Comparison of ENCODE assay signal across 10 mouse cellular contexts in the genomic region with DNA sequence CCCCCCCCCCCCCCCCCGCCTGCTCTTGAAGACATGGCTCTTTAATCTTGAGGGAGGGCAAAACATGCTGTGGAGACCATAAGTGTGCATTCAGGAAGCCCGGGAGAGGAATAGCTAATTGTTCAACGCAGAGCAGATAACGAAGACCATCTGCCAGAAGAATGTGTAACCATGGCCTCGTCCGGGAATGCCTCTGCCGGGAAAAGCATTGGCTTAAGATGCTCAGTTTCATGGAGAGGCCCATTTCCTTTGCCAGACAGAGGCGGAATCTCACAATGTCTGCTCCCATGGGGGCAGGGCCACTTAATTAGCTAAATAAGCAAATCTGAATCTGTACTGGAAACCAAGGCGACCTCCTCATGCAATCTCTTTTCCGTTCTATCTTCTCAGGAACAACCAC. TPM values are rescaled to one million over a fixed set of nuclear protein-coding genes. Genes with fewer than 3 reads are reported as not detected.
A peak's percentile ranks its signal among the peaks of the same experiment; 100 is the strongest.
DNase-seq lines count a peak whose midpoint lies in the region; ATAC-seq and TF ChIP-seq lines count a peak whose summit lies in the region.
"Had no signal": no experiment of that assay in that cellular context is flagged by ENCODE, and none has a peak within 500 bp of the region (broad histone marks: within the 10 kb centered on the region; RNA-seq: fewer than 3 reads in every experiment).

No protein-coding gene starts in this region.

- H3K9me3 ChIP-seq in midbrain, embryonic 13.5 days = no peaks in the 10 kb centered on the region
- no peaks in the 10 kb centered on the region for H3K9me3 ChIP-seq in midbrain, embryonic 11.5 days (ENCODE audit: control insufficient read depth, low read length)
- no peaks in the 10 kb centered on the region for H3K9me3 ChIP-seq in forebrain, postnatal 0 days (ENCODE audit: low read length)
- no peaks in the 10 kb centered on the region for H3K9me3 ChIP-seq in kidney, embryonic 14.5 days (ENCODE audit: control insufficient read depth, low read length)
- H3K9me3 ChIP-seq in neural tube, embryonic 14.5 days (ENCODE audit: control insufficient read depth, low read length) = no peaks in the 10 kb centered on the region
- H3K9me3 ChIP-seq: embryonic facial prominence, embryonic 13.5 days; limb, embryonic 13.5 days had no signal

- H3K4me3 ChIP-seq in midbrain, embryonic 13.5 days (replicated peaks) = no peak overlapping the region
- H3K4me3 ChIP-seq in midbrain, embryonic 11.5 days (ENCODE audit: low read depth, low read length) = no peak overlapping the region
- no peak overlapping the region for H3K4me3 ChIP-seq in forebrain, postnatal 0 days (ENCODE audit: low read depth, low read length)
- H3K4me3 ChIP-seq in kidney, embryonic 14.5 days (ENCODE audit: low read length) = no peak overlapping the region
- no peak overlapping the region for H3K4me3 ChIP-seq in neural tube, embryonic 14.5 days (ENCODE audit: low read depth, low read length)
- no peak overlapping the region for H3K4me3 ChIP-seq in left cerebral cortex, adult 2 months
- H3K4me3 ChIP-seq: embryonic facial prominence, embryonic 13.5 days; limb, embryonic 13.5 days had no signal

- no peak for DNase-seq in midbrain, embryonic 11.5 days (ENCODE audit: low spot score, missing footprints)
- peak; percentile 30 for DNase-seq in forebrain, postnatal 0 days
- DNase-seq in left cerebral cortex, adult 2 months (ENCODE audit: extremely low spot score in 1 of 2, low spot score in 2 of 2) = no peak
- no peak for DNase-seq in adrenal gland, postnatal 25 days
- no peak for DNase-seq in urinary bladder, adult 18-20 months (ENCODE audit: low spot score in 2 of 2)

- no peak for TF ChIP-seq CTCF in forebrain, postnatal 0 days (IDR thresholded peaks at IDR 0.05; ENCODE audit: low read depth)
- no peak for TF ChIP-seq CTCF in left cerebral cortex, adult 2 months (IDR thresholded peaks at IDR 0.05)

- intact Hi-C loops in left cerebral cortex, adult 2 months (cut with DNase I) = loop anchor here (10.0 kb wide), 1 partner anchor 537 kb away; no protein-coding TSS in a partner anchor

- 39% methylated on average over 9 of the region's 10 CpGs for WGBS in midbrain, embryonic 13.5 days
- 57% methylated on average over 9 of the region's 10 CpGs for WGBS in midbrain, embryonic 11.5 days
- WGBS in forebrain, postnatal 0 days = 28% methylated on average over 10 of the region's 10 CpGs
- 55% methylated on average over 9 of the region's 10 CpGs for WGBS in kidney, embryonic 14.5 days
- WGBS in neural tube, embryonic 14.5 days = 41% methylated on average over 9 of the region's 10 CpGs

- H3K4me1 ChIP-seq in midbrain, embryonic 13.5 days (replicated peaks) = no peaks in the 10 kb centered on the region
- H3K4me1 ChIP-seq in midbrain, embryonic 11.5 days (ENCODE audit: control insufficient read depth, insufficient read depth, low read length) = no peaks in the 10 kb centered on the region
- no peaks in the 10 kb centered on the region for H3K4me1 ChIP-seq in forebrain, postnatal 0 days (ENCODE audit: insufficient read depth)
- no peaks in the 10 kb centered on the region for H3K4me1 ChIP-seq in kidney, embryonic 14.5 days (ENCODE audit: control insufficient read depth, insufficient read depth, low read length)
- peaks cover 3% of the 10 kb centered on the region; the same call in 1 of the 2 replicates for H3K4me1 ChIP-seq in neural tube, embryonic 14.5 days (ENCODE audit: control insufficient read depth, insufficient read depth, low read length)

- H3K4me2 ChIP-seq in midbrain, embryonic 13.5 days (replicated peaks) = no peak overlapping the region
- no peak overlapping the region for H3K4me2 ChIP-seq in midbrain, embryonic 11.5 days
- H3K4me2 ChIP-seq in forebrain, postnatal 0 days (ENCODE audit: low read depth) = no peak overlapping the region
- H3K4me2 ChIP-seq in kidney, embryonic 14.5 days (replicated peaks; ENCODE audit: low read depth, low read length) = no peak overlapping the region
- H3K4me2 ChIP-seq in neural tube, embryonic 14.5 days (ENCODE audit: low read depth, low read length) = no peak overlapping the region
- H3K4me2 ChIP-seq: embryonic facial prominence, embryonic 13.5 days; limb, embryonic 13.5 days had no signal

- no peaks in the 10 kb centered on the region for H3K36me3 ChIP-seq in midbrain, embryonic 13.5 days
- H3K36me3 ChIP-seq in midbrain, embryonic 11.5 days (ENCODE audit: control insufficient read depth, insufficient read depth, low read length) = no peaks in the 10 kb centered on the region
- H3K36me3 ChIP-seq in forebrain, postnatal 0 days (ENCODE audit: insufficient read depth) = no peaks in the 10 kb centered on the region
- H3K36me3 ChIP-seq in kidney, embryonic 14.5 days (ENCODE audit: control insufficient read depth, insufficient read depth, low read length) = no peaks in the 10 kb centered on the region
- H3K36me3 ChIP-seq in neural tube, embryonic 14.5 days (ENCODE audit: control insufficient read depth, insufficient read depth, low read length) = no peaks in the 10 kb centered on the region
- H3K36me3 ChIP-seq: embryonic facial prominence, embryonic 13.5 days; limb, embryonic 13.5 days had no signal

- no peaks in the 10 kb centered on the region for H3K27me3 ChIP-seq in midbrain, embryonic 13.5 days
- no peaks in the 10 kb centered on the region for H3K27me3 ChIP-seq in midbrain, embryonic 11.5 days (ENCODE audit: control insufficient read depth, insufficient read depth, low read length)
- no peaks in the 10 kb centered on the region for H3K27me3 ChIP-seq in forebrain, postnatal 0 days (ENCODE audit: insufficient read depth, low read length)
- H3K27me3 ChIP-seq in kidney, embryonic 14.5 days (ENCODE audit: control insufficient read depth, insufficient read depth, low read length) = no peaks in the 10 kb centered on the region
- H3K27me3 ChIP-seq in neural tube, embryonic 14.5 days (ENCODE audit: control insufficient read depth, insufficient read depth, low read length) = no peaks in the 10 kb centered on the region
- H3K27me3 ChIP-seq: embryonic facial prominence, embryonic 13.5 days; limb, embryonic 13.5 days had no signal

- H3K27ac ChIP-seq in midbrain, embryonic 13.5 days = no peak overlapping the region
- H3K27ac ChIP-seq in midbrain, embryonic 11.5 days (ENCODE audit: low read depth, low read length) = no peak overlapping the region
- H3K27ac ChIP-seq in forebrain, postnatal 0 days (ENCODE audit: low read depth, low read length) = no peak overlapping the region
- no peak overlapping the region for H3K27ac ChIP-seq in kidney, embryonic 14.5 days (ENCODE audit: low read depth, low read length)
- H3K27ac ChIP-seq in neural tube, embryonic 14.5 days (ENCODE audit: low read depth, low read length) = no peak overlapping the region
- H3K27ac ChIP-seq in left cerebral cortex, adult 2 months = no peak overlapping the region
- H3K27ac ChIP-seq: embryonic facial prominence, embryonic 13.5 days; limb, embryonic 13.5 days had no signal

- no peak overlapping the region for H3K9ac ChIP-seq in midbrain, embryonic 13.5 days (replicated peaks)
- H3K9ac ChIP-seq in midbrain, embryonic 11.5 days (ENCODE audit: low read length) = no peak overlapping the region
- no peak overlapping the region for H3K9ac ChIP-seq in forebrain, postnatal 0 days
- H3K9ac ChIP-seq in kidney, embryonic 14.5 days (ENCODE audit: low read depth, low read length) = no peak overlapping the region
- H3K9ac ChIP-seq in neural tube, embryonic 14.5 days (replicated peaks; ENCODE audit: low read depth, low read length) = no peak overlapping the region
- H3K9ac ChIP-seq: embryonic facial prominence, embryonic 13.5 days; limb, embryonic 13.5 days had no signal

- ATAC-seq in midbrain, embryonic 13.5 days = peak; percentile 55; the same call in 1 of the 2 replicates
- no peak; the same call in 1 of the 2 replicates for ATAC-seq in midbrain, embryonic 11.5 days (ENCODE audit: low FRiP score)
- ATAC-seq in forebrain, postnatal 0 days = peak; percentile 36; the same call in 1 of the 2 replicates
- peak; percentile 55 for ATAC-seq in kidney, embryonic 14.5 days (ENCODE audit: low FRiP score, low TSS enrichment)
- ATAC-seq in neural tube, embryonic 14.5 days (ENCODE audit: low read depth) = peak; percentile 51; the same call in 1 of the 2 replicates

RNA-seq across cellular contexts. Expression of a gene that starts 43.7 kb away (rescaled TPM):
- polyA plus RNA-seq in midbrain, embryonic 13.5 days (2015; fragmentation: Nextera tagmentation; extraction: Ambion mirVana) = 0.15 TPM in 1 of 2 replicates, not detected in the other
- 0.15 and 0.27 TPM in 2 replicates for polyA plus RNA-seq in midbrain, embryonic 11.5 days (2014; fragmentation: Nextera tagmentation; extraction: Ambion mirVana)
- 1.3 TPM in 1 of 2 replicates, not detected in the other for total RNA-seq in forebrain, postnatal 0 days (2014; rRNA removed)
- 0.70 and 0.79 TPM in 2 replicates for polyA plus RNA-seq in forebrain, postnatal 0 days (2015; fragmentation: Nextera tagmentation; extraction: Ambion mirVana)
- polyA plus RNA-seq in kidney, embryonic 14.5 days (2014; fragmentation: Nextera tagmentation; extraction: Ambion mirVana) = 0.19 TPM in 1 of 2 replicates, not detected in the other
- polyA plus RNA-seq in neural tube, embryonic 14.5 days (2014; fragmentation: Nextera tagmentation; extraction: Ambion mirVana) = 0.19 and 0.57 TPM in 2 replicates
- not detected for total RNA-seq in left cerebral cortex, adult 2 months (2021)
- total RNA-seq in adrenal gland, postnatal 25 days (2021) = not detected in 2 replicates
